Mouse (Mus musculus) brain, embryonic 14.5 days (tissue): Measurements from ENCODE around the gene Bap1.

ENCODE experiments used
- CTCF ChIP-seq: fragments of 200-500 bp; IDR thresholded peaks from 2 replicates; pipeline ENCODE4 v1.5.1; 2012; ENCODE audit warnings: inconsistent platforms, mild to moderate bottlenecking, moderate library complexity, borderline replicate concordance; ENCODE audit not compliant: insufficient read depth, insufficient read length; ENCODE audit errors: extremely low read depth
- POLR2A ChIP-seq: fragments of 200-500 bp; IDR thresholded peaks from 2 replicates; pipeline ENCODE4 v1.6.1; 2012; ENCODE audit warnings: mild to moderate bottlenecking, inconsistent platforms, borderline replicate concordance; ENCODE audit not compliant: poor library complexity, insufficient read depth, insufficient read length, severe bottlenecking; ENCODE audit errors: extremely low read depth

DNA sequence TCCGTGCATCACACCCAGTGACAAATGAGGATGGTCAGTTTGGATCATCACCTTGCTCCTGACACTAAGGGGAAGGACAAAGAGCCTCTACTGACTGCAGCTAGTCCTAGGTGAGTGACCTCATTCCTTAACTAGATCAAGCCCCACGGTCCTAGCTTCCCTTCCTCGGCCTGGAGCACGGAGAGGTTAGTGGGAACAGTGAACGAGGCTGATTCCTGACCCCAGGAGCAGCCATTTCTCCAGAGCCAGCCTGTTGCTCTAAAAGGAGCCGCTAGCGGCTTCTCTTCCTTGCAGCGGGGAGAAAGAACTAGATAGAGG is 46.0 kb upstream of the Bap1 start:
- TF ChIP-seq CTCF (no peak), POLR2A (no peak)
